Mouse (Mus musculus): ENCODE measurements around the gene Cracr2b.
A peak's percentile ranks its signal among the peaks of the same experiment; 100 is the strongest.
"Not testable (repeated sequence)": the region's sequence is repeated elsewhere in the genome, so short reads cannot be mapped to it uniquely, and the experiment has no call there.

Cracr2b gene

DNA sequence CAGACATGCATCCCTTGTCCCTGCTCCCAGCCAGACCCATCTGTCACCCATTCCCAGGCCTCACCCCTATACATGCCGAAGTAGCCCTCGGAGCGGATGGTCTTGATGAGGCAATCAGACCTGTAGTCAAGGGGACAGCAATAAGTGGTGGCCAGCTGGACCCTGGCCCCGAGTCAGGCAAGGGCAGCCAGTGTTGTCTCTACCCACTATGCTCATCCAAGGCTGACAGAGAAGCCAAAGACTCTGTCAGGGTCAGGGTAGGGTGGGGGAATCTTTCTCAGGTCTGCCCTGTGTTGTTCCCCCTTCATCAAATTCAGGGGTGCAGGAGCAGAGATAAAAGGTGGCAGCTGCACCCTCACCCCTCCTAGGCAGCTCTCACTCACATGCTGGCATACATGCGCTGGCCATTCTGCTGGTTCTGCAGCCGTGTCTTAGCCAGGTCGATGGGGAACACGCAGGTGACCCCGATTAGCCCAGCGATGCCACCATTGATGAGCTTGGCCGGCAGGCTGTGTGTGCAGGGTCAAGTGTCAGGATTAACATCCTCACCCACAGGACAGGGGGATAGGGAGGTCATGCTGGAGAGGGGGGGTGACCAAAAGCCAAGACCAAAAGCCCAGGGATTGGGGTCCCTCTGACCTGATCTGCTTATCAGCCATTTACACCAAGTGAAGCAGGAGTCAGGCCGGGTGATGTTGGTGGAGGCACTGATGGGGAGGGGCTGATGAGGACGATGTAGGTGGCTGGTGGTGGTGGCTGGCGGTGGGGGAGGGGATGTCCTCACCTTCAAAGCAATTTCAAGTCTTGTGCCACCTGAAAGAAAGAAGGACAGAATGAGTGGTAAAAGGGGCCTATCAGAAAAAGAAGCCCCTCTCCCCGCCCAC lies 27.1 kb upstream of the Cracr2b start:
- no peak for DNase-seq (ENCODE audit: low spot score in 2 of 2)

DNA sequence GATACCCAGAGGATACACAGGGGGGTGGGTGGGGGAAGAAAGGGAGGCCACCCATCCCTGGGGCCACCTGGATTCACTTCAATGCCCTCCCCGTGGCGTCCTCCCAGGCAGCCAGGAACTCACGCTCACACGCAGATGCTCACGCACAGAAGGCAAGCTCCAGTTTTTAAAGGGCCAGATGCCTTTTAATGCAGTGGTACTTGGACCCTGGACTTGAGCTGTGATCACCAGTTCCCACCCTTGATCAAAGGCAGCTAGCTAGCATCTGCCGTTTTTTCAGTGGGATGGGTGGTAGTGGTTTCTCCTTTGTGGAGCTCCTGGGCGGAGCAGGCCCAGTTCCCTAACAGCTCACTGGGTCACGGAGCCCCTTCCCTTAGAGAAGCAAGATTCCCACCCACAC lies 26.4 kb upstream of the Cracr2b start:
- DNase-seq (ENCODE audit: low spot score in 2 of 2) = no peak

DNA sequence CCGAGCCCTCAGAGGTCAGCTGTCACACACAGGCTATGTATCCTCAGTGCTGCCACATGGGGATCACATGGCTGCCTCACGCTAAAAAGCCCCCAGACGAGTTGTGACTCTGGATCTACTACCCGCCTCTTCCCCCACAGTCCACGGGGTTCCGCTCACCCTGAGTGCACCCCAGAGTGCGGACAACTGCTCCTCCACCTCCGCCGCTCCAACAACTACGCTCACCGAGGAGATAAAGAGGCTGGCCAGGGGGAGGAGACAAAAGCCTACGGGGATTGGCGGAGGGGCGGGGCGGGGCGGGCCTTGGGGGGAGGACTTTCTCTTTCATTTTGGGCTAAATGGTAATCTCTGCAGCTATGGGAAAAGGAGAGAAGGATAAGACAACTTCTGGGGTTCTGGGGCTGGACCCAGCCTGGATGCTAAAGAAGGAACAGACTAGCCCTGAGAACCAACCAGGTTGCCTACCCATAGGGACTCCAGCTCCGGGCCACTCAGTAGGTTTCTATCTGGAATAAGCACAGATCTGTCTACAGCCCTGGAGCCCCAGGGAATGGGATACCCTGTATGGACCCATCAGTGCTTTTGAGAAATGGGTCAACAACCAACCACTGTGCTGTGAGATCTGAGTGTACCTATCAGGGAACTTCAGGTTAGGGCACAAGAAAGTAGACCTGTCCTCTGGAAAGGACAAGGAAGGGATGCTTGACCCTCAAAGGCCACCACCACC lies 25.6 kb upstream of the Cracr2b start:
- peak in 1 of 2 experiments; percentile 54 for DNase-seq (ENCODE audit: low spot score in 2 of 2)

DNA sequence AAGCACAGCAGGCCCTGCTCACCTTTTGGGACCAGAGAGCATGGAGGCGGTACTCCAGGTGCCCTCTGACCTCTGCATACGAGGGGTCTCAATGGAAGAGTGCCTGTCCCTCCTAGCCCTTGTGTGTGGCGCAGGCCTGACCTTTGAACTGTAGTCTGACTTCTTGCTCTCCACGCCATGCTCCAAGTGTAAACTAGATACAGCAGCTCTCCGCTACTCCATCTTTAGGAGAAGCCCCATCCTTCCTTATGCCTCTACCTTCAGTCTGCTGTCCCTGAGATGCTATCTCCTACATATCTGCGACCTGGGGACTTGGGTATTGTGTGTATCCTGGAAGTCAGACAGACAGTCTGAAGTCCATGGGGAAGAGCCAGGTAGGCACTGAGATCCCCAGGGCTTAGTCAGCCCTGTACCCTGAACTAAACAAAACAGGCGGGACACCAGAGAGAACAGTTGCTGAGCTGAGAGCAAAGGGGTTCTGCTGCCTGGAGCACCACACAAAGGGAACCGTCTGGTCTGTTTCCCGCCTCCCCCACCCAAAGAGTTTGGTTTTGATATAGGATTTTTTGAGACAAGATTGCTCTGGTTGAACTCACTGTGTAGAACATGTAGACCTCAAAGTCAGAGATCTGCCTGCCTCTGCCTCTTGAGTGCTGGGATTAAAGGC lies 24.9 kb upstream of the Cracr2b start:
- no peak for DNase-seq (ENCODE audit: low spot score in 2 of 2)

DNA sequence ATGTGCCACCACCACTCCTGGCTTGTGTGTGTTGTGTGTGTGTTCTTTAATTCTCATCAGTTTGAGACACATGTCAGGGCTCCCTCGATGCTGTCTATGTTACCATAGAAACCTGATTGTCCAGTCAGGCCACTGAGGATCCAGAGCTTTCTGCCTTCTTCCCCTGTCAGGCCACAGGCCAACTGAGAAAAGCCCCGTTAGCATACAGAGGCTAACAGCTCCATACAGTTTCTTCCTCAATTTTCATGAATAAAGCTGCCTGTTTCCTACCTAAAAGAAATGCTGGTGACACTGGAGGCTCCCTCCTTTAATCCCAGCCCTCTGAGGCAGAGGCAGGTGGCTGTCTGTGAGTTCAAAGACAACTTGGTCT lies 24.4 kb upstream of the Cracr2b start:
- DNase-seq (ENCODE audit: low spot score in 2 of 2) = no peak

DNA sequence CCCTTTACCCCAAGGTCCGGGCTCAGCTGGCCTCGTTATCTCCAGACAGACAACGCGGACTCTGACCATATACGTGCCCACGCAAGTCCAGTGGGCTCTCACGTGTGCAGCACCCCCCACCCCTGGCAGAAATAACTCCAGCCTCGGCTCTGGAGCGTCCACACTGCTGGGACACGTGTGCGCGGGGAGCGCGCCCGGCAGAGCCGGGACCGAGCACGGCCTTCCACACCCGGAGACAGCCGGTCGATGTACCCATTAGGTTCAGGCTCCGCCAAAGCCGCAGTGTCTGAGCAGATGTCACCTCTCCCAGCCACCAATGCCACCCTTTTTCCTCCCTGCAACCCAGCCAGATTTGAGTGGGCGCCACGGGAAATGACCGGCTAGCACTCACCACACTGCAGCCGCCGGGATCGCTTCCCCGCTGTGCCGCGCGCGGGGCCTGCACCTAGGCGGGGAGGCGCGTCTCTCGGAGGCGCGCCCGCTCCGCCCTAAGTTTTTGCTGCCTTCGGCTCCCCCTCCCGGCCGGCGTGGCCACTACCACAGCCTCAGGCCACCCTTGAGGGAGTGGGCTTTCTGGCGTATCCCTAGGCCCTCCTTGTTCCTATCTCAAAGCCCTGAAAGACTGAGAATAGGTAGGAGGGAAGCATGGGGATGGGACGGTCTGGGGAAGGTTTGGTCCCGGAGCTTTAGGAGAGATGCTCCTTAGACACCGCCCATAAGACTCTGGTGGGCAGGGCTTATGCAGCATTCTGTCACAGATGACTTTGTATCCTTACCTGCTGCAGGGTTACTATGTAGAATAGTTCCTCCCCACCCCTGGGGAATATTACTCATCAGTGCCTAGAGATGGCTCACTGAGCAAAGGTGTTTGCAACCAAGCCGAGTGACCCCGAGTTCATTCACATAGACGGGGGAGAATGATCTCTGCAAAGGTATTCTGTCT lies 23.4 kb upstream of the Cracr2b start, which contains the start of gene Slc25a22:
TSS of gene Slc25a22 (minus strand) at position 715 of the 943 bp plus-strand sequence.
- peak; percentile 67 to 80 for DNase-seq (ENCODE audit: low spot score in 2 of 2)

DNA sequence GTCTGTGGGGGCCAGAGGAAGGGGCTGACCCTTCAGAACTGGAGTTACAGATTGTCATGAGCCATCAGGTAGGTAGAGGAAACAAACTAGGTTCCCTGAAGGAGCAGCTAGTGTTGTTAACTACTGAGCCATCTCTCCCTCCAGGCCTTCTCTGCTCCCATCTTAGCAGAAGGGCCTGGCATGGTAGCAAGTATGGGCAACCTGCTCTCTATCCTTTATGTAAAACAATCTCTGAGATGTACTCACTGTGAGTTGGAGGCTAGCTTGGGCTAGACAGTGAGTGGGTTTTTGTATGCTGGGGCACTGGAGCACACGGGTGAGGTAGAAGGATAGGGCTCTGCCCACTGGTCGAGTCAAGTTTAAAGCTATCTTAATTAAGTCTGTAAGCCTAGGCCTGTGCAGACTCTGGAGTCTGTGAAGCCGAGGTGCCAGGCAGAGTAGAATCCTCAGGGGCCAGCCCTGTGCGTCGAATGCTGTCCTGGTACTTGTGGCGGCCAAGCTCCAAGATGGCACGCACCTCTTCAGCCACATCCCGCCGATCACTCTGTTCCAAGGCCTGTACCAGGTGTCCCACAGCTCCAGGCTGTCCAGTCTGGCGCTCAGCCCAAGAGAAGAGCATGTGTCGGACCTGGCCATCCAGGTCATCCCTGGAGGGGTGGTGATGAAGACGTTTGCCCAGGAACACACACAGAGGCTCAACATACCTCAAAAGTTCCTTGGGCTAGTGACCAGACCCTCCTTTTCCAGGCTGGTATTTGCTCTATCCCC lies 22.5 kb upstream of the Cracr2b start:
- no peak for DNase-seq (ENCODE audit: low spot score in 2 of 2)

DNA sequence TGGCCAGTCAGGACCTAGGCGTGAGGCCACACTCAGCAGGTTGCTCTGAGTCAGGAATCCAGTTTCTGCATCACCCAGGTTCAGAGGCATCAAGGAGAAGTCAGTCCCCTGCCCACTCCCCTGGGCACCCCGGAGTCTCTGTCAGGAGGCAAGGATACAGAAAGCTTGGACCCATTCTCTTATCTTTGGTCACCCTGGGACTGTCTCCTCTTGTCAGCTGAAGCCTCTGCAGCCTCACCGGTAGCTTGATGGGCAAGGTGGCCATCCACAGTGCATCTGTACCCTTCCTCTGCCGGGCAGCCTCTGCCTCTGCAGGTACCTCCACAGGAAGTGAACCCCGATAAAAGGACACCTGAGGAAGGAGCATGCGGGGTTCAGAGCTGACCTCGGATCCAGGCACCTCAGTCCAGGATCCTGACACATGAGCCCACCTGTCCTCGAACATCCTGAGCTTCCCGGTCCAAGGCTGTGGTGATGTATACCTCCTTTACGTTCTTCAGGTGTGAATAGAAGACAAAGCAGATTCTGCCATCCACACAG lies 21.7 kb upstream of the Cracr2b start:
- no peak for DNase-seq (ENCODE audit: low spot score in 2 of 2)

DNA sequence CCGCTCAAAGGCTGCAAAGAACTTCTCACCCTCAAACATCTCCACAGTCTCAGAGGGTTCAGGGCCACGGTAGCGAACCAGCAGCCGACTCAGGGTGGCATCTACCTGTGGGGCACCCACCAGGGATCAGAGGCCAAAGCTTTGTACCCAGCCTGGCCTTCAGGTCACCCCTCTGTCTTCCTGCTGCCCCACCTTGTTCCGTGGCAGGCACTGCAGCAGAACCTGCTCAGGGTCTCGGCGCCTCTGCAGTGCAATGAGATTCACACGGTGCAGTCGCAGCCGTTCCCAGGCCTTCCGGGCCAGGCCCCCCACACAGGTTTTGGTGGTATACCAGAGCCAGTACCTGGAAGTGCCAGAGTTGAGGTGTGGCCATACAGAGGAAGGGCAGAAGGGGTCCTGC lies 21.1 kb upstream of the Cracr2b start:
- DNase-seq (ENCODE audit: low spot score in 2 of 2) = no peak

DNA sequence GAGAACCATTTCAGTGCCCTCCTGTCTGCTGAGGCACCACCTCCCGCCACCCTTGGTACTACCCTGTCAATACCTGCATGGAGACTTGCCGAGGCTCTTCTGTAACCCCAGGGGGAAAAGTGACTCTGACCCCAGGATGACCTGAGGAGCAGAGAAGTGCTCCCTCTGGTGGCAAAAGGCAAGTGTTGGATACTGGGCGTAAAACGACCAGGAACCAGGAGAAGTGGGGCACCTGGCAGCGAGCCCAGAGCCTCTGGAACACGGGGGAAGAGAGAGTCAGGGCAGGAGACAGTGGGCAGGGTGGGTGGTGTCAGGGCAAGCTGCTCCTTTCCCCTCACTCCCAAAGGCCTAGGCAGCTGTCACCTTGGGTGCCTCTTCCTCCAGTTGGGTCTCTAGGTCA lies 20.3 kb upstream of the Cracr2b start:
- DNase-seq (ENCODE audit: low spot score in 2 of 2) = peak in 1 of 2 experiments; percentile 50

DNA sequence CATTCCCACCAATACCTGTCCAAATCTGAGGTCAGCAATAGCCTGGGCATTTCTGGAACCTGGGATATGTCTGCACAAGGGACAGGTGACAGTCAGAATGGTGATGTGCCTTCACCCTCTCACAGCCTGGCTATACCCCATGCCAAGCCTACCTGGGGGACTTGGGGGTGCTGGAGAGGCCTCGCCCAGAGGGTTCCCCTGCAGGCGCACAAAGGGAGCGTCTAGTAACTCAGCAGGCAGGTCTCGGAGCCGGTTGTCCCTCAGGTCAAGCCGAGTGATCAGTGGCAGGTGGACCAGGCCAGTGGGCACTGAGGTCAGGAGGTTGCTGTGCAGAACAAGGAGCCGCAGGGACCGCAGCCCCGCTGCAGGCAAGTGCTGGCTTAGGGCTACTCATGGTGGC lies 19.4 kb upstream of the Cracr2b start:
- no peak for DNase-seq (ENCODE audit: low spot score in 2 of 2)

DNA sequence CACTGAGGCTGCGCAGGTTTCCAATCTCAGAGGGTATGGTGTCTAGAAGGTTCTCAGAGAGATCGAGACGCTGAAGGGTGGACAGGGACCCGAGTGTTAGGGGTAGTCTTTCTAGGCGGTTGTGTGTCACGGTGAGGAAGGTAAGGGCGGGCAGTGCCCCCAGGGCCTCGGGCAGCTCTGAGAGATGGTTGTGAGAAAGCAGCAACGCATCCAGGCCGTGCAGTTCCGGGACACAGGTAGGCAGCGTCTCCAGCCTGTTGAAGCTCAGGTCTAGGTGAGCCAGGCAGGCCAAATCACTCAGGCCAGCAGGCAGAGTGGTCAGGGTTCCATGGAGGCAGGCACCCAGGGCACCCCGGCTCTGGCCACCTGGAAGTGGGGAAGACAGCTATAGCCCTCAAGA lies 18.7 kb upstream of the Cracr2b start:
- no peak for DNase-seq (ENCODE audit: low spot score in 2 of 2)

DNA sequence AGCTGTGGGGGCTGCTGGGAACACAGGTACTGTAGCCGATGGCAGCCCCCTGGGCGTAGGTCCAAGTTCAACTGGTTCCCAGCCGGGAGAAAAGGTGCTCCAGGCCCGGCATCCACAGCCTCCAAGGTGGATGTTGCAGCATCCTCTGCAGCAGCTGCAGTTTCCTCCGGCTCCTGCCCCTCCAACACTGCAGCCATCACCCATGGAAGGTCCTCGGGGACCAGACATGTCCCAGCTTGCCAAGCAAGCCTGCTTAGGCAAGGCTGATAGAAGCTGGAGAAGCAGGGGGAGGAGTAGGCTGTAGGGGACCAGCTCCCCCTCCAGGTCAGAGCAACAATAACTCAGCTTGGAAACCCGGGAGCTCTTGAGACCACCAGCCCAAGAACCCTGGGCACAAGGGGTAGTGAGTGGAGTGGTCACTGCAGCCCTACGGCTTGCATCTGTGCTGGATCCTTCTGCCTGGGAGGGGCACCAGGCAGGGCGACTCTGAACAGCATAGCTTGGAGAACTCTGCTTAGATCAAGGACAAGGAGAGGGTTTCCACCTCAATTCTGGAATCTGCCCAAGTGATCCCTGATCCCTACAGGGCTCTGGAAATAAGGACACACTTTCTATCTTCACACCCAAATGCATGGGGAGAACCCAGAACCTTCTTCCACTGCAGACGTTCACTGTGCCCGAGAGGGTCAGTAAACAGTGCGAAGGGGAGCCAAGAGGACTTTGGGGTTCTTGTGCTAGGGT lies 17.6 kb upstream of the Cracr2b start:
- no peak for DNase-seq (ENCODE audit: low spot score in 2 of 2)

DNA sequence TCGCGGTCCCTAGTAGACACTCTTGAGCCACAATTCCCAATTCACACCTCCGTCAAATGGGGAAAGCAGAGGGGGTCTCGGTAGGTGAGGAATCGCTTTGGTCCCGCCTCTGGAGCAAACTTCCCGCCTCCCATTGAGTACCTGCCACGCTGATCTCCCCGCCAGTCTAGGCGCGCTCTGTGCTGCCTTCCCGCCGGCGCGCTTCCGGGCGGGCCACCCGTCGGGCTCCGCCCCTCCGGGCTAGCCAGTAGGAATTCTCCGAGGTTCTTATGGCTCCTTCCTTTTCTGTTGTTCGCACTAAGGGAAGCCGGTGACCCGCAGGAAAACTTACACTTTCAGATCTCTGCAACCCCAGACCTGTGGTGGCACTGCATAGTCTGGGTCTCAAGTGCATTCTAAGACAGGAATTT lies 17.1 kb upstream of the Cracr2b start, which contains the start of gene Pidd1:
TSS of gene Pidd1 (minus strand) at position 198 of the 410 bp plus-strand sequence.
- peak; percentile 51 to 53 for DNase-seq (ENCODE audit: low spot score in 2 of 2)

DNA sequence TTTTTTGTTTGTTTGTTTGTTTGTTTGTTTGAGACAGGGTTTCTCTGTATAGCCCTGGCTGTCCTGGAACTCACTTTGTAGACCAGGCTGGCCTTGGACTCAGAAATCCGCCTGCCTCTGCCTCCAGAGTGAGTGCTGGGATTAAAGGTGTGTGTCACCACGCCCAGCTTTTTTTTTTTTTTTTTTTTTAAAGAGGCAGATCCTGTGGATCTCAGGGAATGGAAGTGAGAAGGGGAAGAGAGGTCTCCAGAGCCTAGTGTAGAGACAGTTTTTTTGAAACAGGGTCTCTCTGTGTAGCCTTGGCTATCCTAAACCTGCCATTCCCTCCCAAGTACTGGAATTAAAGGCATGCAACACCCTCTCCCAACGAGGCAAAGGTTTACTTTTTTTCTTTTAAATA lies 14.5 kb upstream of the Cracr2b start:
- not testable (repeated sequence) for DNase-seq (ENCODE audit: low spot score in 2 of 2)

DNA sequence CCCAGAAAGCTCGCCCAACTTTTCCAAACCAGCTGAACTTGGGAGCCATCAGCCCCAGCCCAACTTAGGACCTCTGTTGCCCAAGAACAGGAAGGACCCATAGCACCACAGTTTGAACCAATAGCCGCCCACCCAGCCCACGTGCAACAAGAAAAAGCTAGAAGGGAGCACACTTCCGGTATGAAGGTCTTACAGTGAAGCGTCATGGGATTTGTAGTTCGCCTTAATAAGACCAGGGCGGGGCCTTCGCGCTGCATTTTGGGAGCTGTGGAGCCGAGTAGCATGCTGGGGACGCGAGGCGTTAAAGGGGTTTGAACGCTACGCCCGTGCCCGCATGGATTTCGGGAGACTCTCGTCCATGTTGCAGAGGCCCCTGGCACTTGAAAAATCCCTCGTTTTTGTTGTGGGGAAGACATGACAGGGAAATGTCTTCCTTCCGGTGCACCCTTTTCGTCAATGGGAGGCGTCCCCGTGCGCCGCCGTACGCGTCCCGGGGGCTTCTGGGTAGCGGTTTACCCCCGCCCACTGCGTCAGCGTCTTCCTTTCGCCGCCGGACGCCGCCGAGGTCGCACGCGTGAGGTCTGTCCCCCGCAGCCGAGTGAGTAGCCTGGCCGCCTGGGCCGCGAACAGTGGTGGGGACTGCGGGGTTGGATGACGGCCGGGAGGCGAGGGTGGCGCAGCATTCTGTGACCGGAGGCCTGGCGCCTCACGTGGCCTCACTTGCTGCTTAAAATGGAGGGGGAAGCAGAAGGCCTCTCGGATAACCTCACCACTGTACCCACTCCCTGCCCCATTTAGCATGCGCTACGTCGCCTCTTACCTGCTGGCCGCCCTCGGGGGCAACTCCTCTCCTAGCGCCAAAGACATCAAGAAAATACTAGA lies 13.5 kb upstream of the Cracr2b start, which contains the start of gene Rplp2:
TSS of gene Rplp2 (plus strand) at position 261 of the 882 bp plus-strand sequence.
- peak; percentile 85 to 90 for DNase-seq (ENCODE audit: low spot score in 2 of 2)

DNA sequence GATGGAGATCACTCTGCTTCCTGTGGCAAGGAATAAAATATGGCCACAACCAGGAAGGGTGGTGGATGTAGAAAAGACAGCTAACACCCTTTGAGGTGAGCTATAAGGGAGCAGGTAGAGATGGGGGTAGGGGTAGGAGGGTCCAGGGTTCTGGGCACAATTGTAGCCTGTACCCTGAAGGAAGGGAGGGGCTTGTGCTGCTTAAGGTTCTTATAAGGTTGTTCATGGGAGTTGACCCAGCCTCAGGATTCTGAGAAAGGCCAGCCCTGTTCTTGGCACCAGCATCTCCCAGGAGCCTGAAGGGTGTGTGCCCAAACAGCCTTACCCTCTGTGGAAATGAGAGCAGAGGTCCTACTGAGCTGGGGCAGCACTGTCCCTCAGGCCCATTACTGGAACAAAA lies 9.0 kb upstream of the Cracr2b start:
- no peak for DNase-seq (ENCODE audit: low spot score in 2 of 2)

DNA sequence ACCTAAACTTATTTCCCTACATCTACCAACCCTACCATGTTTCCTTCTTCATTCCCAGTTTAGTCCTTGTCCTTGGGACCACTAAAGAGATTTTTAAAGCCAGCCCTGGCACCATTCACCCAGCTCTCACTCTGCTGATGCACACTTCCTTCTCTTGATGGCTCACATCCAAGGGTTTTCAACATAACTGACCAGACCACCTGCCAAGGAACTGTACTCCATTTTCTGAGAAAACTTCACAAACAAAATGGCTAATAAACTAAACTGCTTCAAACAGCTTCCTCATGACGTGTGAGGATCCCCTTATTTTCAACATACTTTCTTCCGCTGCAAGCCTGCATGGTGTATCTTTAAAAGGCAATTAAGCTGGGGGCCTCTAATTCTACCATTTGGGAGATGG lies 7.3 kb upstream of the Cracr2b start:
- DNase-seq (ENCODE audit: low spot score in 2 of 2) = no peak
